Mouse (Mus musculus) myocyte (in vitro differentiated cells): ENCODE measurements at regions not wholly inside any gene's neighbourhood (a gene's known extent, or its start where the extent isn't known, plus 50 kb on each side); places are given as distances from the start of the nearest gene placed in this dataset.

Experiments
- H3K27me3 ChIP-seq: one replicate; pipeline ENCODE4 v1.6.1; 2011; ENCODE audit not compliant: control insufficient read depth, insufficient read depth, insufficient read length
- H3K36me3 ChIP-seq: one replicate; pipeline ENCODE4 v1.6.1; 2011; ENCODE audit not compliant: control insufficient read depth, insufficient read depth
- H3K4me2 ChIP-seq: one replicate; pipeline ENCODE4 v1.6.1; 2011; ENCODE audit warnings: low read depth, control low read depth
- H3K4me3 ChIP-seq: one replicate; pipeline ENCODE4 v1.5.1; 2011; ENCODE audit warnings: mild to moderate bottlenecking, control low read depth, moderate library complexity
- H3K79me2 ChIP-seq: one replicate; pipeline ENCODE4 v1.6.1; 2011; ENCODE audit not compliant: control insufficient read depth, insufficient read depth
- H3ac ChIP-seq: one replicate; pipeline ENCODE4 v1.6.1; 2011; ENCODE audit not compliant: control insufficient read depth, insufficient read length
- CEBPB ChIP-seq: IDR thresholded peaks from 2 replicates; pipeline ENCODE4 v1.6.1; 2011; ENCODE audit warnings: mild to moderate bottlenecking, moderate library complexity; ENCODE audit not compliant: poor library complexity, insufficient read depth, severe bottlenecking
- E2F4 ChIP-seq: IDR thresholded peaks from one replicate; pipeline ENCODE4 v1.6.1; 2011; ENCODE audit warnings: mild to moderate bottlenecking, control low read depth, moderate library complexity; ENCODE audit not compliant: insufficient read depth
- MAX ChIP-seq: IDR thresholded peaks from one replicate; pipeline ENCODE4 v1.6.1; 2011; ENCODE audit warnings: low read depth, mild to moderate bottlenecking, control low read depth
- MYOD1 ChIP-seq, 3 experiments: IDR thresholded peaks; one replicate each; pipeline ENCODE4 v1.6.1; 2011; ENCODE audit warnings: control low read depth in 2 of 3, low read depth in 2 of 3, mild to moderate bottlenecking in 2 of 3, moderate library complexity in 1 of 3; ENCODE audit not compliant: insufficient read length in 2 of 3, control insufficient read depth in 1 of 3
- MYOG ChIP-seq, 3 experiments: IDR thresholded peaks; one replicate each; pipeline ENCODE4 v1.6.1; 2011; ENCODE audit warnings: control low read depth in 2 of 3, low read depth in 2 of 3, mild to moderate bottlenecking in 2 of 3; ENCODE audit not compliant: insufficient read length in 2 of 3, control insufficient read depth in 1 of 3, insufficient read depth in 1 of 3
- POLR2A ChIP-seq: IDR thresholded peaks from one replicate; pipeline ENCODE4 v1.6.1; 2011; ENCODE audit warnings: low read depth, mild to moderate bottlenecking, control low read depth, moderate library complexity; ENCODE audit not compliant: insufficient read length
- POLR2AphosphoS2 ChIP-seq: IDR thresholded peaks from one replicate; pipeline ENCODE4 v1.6.1; 2011; ENCODE audit warnings: low read depth, control low read depth; ENCODE audit not compliant: insufficient read length
- REST ChIP-seq: IDR thresholded peaks from one replicate; pipeline ENCODE4 v1.6.1; 2011; ENCODE audit warnings: mild to moderate bottlenecking, control low read depth, moderate library complexity; ENCODE audit not compliant: insufficient read depth, insufficient read length
- SRF ChIP-seq: IDR thresholded peaks from one replicate; pipeline ENCODE4 v1.6.1; 2011; ENCODE audit warnings: low read depth; ENCODE audit not compliant: control insufficient read depth, insufficient read length
- TCF12 ChIP-seq: IDR thresholded peaks from one replicate; pipeline ENCODE4 v1.6.1; 2011; ENCODE audit warnings: mild to moderate bottlenecking, control low read depth; ENCODE audit not compliant: poor library complexity, insufficient read depth, severe bottlenecking
- TCF3 ChIP-seq: IDR thresholded peaks from one replicate; pipeline ENCODE4 v1.6.1; 2011; ENCODE audit warnings: low read depth, control low read depth; ENCODE audit not compliant: insufficient read length
- USF1 ChIP-seq: IDR thresholded peaks from one replicate; pipeline ENCODE4 v1.6.1; 2011; ENCODE audit warnings: low read depth, mild to moderate bottlenecking, control low read depth, moderate library complexity

DNA sequence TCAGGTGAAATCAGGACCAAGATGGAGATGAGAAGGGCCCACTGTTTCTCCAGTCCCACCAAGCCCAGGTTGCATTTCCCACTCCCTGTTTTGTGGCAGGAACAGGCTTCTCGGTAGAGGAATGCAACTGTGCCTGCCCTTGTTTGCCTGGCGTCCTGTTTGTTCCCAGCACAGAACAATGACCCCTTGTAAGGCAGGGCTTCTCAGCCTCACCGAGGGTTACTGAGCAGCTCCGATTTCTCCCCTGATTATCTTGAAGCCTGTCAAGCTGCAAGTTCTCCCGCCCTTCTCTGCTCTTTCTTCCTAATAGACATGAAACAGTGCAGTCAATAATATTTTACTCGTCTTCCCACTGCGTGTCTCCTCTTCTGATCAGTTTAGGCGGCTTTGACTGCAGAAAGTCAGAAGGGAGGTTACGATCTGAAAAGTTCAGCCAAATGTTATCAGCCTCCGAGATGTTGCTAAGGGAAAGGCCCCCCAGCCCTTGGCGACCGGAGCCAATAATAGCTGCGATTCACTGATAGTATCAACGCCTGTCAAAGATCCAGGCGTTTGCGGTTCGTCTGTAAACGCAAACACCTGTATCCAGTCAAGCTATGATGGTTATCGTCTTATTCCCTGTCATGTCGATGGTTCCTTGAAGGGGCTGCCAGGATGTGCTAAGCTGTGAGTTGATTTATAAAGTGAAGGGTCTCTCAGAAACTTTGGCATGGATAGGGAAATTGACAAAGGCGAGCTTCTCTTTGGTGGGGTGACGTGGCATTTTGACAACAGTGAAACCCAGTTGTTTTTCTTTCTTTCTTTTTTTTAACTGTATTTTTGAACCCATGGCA, 287.7 kb upstream of the Zfp507 start:
- no peaks in the 10 kb centered on the region for H3K36me3 ChIP-seq
- H3K4me2 ChIP-seq = no peak overlapping the region
- H3K79me2 ChIP-seq = no peaks in the 10 kb centered on the region
- TF ChIP-seq USF1 = no peak
- TF ChIP-seq MYOD1 (IDR thresholded peaks at IDR 0.05; ENCODE audit: control insufficient read depth in 1 of 3, insufficient read length in 2 of 3, low read depth in 2 of 3) = no peak
- TF ChIP-seq POLR2A = no peak
- no peaks in the 10 kb centered on the region for H3K27me3 ChIP-seq
- H3ac ChIP-seq = no peak overlapping the region
- H3K4me3 ChIP-seq = no peak overlapping the region

DNA sequence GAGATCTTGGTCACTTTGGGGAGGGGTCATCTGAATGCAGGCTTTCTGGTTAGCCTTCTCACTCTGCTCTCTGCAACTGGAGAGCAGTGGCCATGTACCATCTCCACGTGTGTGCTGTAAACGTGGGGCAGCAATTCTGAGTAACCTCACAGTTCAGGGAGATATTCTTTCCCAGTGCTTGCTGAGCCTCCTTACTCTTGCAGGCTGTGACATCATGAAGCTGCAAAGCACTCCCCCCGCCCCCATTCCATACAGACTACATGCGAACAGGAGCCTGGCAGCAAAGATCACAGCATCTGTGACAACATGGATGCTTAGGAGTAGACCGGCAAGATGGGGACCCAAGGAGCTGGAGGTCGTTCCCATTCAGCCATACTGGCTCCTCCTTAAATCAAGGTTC, 284.8 kb upstream of the Zfp507 start:
- no peak overlapping the region for H3K4me3 ChIP-seq
- H3K4me2 ChIP-seq = no peak overlapping the region
- H3ac ChIP-seq = no peak overlapping the region
- no peaks in the 10 kb centered on the region for H3K27me3 ChIP-seq
- no peaks in the 10 kb centered on the region for H3K36me3 ChIP-seq
- TF ChIP-seq SRF (no peak), MYOD1 (IDR thresholded peaks at IDR 0.05; ENCODE audit: control insufficient read depth in 1 of 3, insufficient read length in 2 of 3, low read depth in 2 of 3) (no peak), CEBPB (peak; percentile 64; the same call in 1 of the 2 replicates), USF1 (no peak)
- H3K79me2 ChIP-seq = no peaks in the 10 kb centered on the region

DNA sequence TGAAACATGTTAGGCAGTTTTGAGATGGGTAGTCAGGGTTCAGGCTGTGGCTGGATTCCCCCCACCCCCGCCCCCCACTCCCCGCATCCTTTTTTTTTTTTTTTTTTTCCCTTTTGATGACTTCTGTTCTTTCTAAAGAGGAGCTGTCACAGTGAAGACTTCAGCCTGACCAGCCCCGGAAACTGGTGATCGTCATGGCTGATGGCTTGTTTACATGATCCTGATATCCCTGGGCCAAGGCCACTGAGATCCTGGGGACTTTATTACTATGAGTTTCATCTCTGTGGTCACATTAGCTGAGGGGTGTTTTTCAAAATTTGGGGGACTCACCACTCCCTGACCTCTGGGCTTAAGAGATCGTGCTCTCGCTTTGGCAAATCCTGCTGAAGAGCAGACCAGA, 275.9 kb upstream of the Zfp507 start:
- Histone ChIP-seq H3K4me2 (no peak overlapping the region), H3K4me3 (no peak overlapping the region), H3K79me2 (no peaks in the 10 kb centered on the region), H3K36me3 (no peaks in the 10 kb centered on the region), H3K27me3 (no peaks in the 10 kb centered on the region), H3ac (no peak overlapping the region)
- TF ChIP-seq POLR2AphosphoS2 (no peak), MAX (no peak), USF1 (no peak), TCF12 (no peak), POLR2A (no peak), TCF3 (no peak), MYOG (IDR thresholded peaks at IDR 0.05; ENCODE audit: control insufficient read depth in 1 of 3, insufficient read depth in 1 of 3, insufficient read length in 2 of 3, low read depth in 2 of 3) (no peak), E2F4 (no peak), SRF (no peak), CEBPB (no peak), REST (no peak), MYOD1 (IDR thresholded peaks at IDR 0.05; ENCODE audit: control insufficient read depth in 1 of 3, insufficient read length in 2 of 3, low read depth in 2 of 3) (no peak)

DNA sequence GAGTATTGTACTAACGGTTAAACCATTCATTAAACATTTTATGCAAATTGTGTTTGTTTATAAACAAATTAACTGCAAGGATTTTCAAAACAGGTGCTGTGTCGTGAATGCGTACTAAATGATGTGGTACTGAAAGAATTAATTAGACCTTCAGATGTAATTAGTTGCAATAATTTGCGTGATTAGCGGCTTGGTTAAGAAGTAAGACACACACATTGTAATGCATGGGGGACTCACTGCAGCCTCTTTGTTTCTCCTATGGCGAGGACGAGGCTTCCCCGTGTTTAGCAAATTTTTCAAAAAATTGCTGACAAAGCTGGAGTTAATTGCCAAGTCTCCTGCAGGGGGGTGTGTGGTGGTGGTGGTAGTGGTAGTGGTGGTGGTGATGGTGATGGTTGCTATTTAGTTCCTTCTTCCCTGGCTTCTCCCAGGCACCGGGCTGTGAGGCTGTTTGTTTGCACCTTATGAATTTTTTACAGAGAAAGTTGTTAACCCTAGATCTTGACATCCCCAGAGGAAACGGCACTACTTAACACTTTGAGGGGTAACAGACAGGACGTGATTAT, 275.4 kb upstream of the Zfp507 start:
- H3K4me3 ChIP-seq = no peak overlapping the region
- H3K27me3 ChIP-seq = no peaks in the 10 kb centered on the region
- no peak overlapping the region for H3ac ChIP-seq
- no peaks in the 10 kb centered on the region for H3K36me3 ChIP-seq
- TF ChIP-seq REST (no peak), CEBPB (no peak), MAX (no peak), E2F4 (no peak), TCF12 (no peak), POLR2AphosphoS2 (no peak), MYOD1 (IDR thresholded peaks at IDR 0.05; ENCODE audit: control insufficient read depth in 1 of 3, insufficient read length in 2 of 3, low read depth in 2 of 3) (no peak), TCF3 (no peak)
- no peak overlapping the region for H3K4me2 ChIP-seq
- no peaks in the 10 kb centered on the region for H3K79me2 ChIP-seq

DNA sequence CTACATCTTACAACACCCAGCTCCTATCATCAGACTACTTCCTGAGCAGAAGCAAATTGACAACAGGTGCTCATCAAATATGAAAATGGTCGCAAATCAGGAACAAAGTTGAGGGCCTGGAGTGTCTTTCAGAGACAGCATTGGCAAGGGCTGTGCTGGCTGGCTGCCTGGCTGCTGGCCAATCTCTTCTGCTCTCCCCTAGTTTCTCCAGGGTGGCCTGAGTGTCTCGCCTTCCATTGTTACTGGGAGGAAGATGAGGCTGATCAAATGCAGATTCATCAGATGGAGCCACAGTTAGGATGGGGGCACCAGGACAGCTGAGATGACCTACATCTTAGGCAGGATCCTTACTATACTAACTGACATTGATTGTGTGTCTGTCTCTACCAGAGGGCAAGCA, 274.5 kb upstream of the Zfp507 start:
- Histone ChIP-seq H3K4me3 (no peak overlapping the region), H3ac (no peak overlapping the region), H3K27me3 (no peaks in the 10 kb centered on the region), H3K4me2 (no peak overlapping the region), H3K79me2 (no peaks in the 10 kb centered on the region), H3K36me3 (no peaks in the 10 kb centered on the region)
- TF ChIP-seq REST = no peak
- no peak for TF ChIP-seq MYOD1 (IDR thresholded peaks at IDR 0.05; ENCODE audit: control insufficient read depth in 1 of 3, insufficient read length in 2 of 3, low read depth in 2 of 3)
- TF ChIP-seq POLR2A = no peak
- TF ChIP-seq SRF = no peak
- TF ChIP-seq MAX = no peak
- TF ChIP-seq TCF3 = no peak
- TF ChIP-seq USF1 = no peak
- TF ChIP-seq POLR2AphosphoS2 = no peak
- no peak for TF ChIP-seq MYOG (IDR thresholded peaks at IDR 0.05; ENCODE audit: control insufficient read depth in 1 of 3, insufficient read depth in 1 of 3, insufficient read length in 2 of 3, low read depth in 2 of 3)
- TF ChIP-seq TCF12 = no peak
- TF ChIP-seq CEBPB = no peak
- no peak for TF ChIP-seq E2F4
